Mouse (Mus musculus) heart, postnatal 0 days (tissue): ENCODE data around the gene Pcyt1a.

ENCODE experiments used
- CTCF ChIP-seq: IDR thresholded peaks from 2 replicates; pipeline ENCODE4 v1.5.1; 2016; ENCODE audit warnings: antibody characterized with exemption, control low read depth, low read depth
- EP300 ChIP-seq: IDR thresholded peaks from 2 replicates; pipeline ENCODE4 v1.6.1; 2016; ENCODE audit warnings: antibody characterized with exemption, low read depth

- TF ChIP-seq CTCF (peak; percentile 96), EP300 (no peak)
Observed at GRCm38 (mm10) chr16:32499430-32500037, 68.8 kb downstream of the Pcyt1a start.
